Mouse (Mus musculus) left cerebral cortex, adult 2 months (tissue): Measurements from ENCODE around the gene Capzb. TPM values are rescaled to one million over a fixed set of nuclear protein-coding genes. Genes with fewer than 3 reads are reported as not detected.

ENCODE experiments used
- DNase-seq, 2 experiments: peaks; one replicate each; pipeline ENCODE4 v3.0.0; 2021 to 2022; ENCODE audit warnings: low spot score in 2 of 2, mixed read lengths in 1 of 2; ENCODE audit errors: extremely low spot score in 1 of 2
- H3K27ac ChIP-seq: fragments of 200-600 bp; 2 replicates; pipeline ENCODE4 v1.8.1; 2022
- H3K4me3 ChIP-seq: fragments of 200-600 bp; 2 replicates; pipeline ENCODE4 v1.8.1; 2022
- CTCF ChIP-seq: fragments of 200-600 bp; IDR thresholded peaks from 2 replicates; pipeline ENCODE4 v1.8.1; 2022; ENCODE audit warnings: antibody characterized with exemption, mild to moderate bottlenecking, moderate library complexity
- intact Hi-C: fragments of 180-260 bp; cut with DNase I; formaldehyde crosslinking; loops from one replicate; pipeline ENCODE4 v1.15.1; 2025
- total RNA-seq, 2 experiments: library from RNA; stranded (reverse); gene quantifications; 2 replicates each; pipeline ENCODE4 v1.2.3; 2021

Capzb gene
- total RNA-seq, 2 experiments from 2014 or later, result 306 to 324 TPM

- TF ChIP-seq CTCF, result no peak
- intact Hi-C loops, result no loop called here
- DNase-seq, result no peak
- H3K4me3 ChIP-seq, result no peak overlapping the region
- H3K27ac ChIP-seq, result no peak overlapping the region
These were observed 25.8 kb downstream of the Capzb start for GRCm38 (mm10) chr4:139218539-139218938.

- no peak overlapping the region for H3K27ac ChIP-seq
- intact Hi-C loops, result no loop called here
- DNase-seq, result no peak
- no peak overlapping the region for H3K4me3 ChIP-seq
- TF ChIP-seq CTCF, result no peak
These were observed 27.0 kb downstream of the Capzb start for GRCm38 (mm10) chr4:139219656-139220055.

- no peak overlapping the region for H3K4me3 ChIP-seq
- DNase-seq, result no peak
- TF ChIP-seq CTCF, result peak; percentile 64
- no peak overlapping the region for H3K27ac ChIP-seq
- intact Hi-C loops, result no loop called here
These were observed 28.3 kb downstream of the Capzb start for GRCm38 (mm10) chr4:139220978-139221377.

GRCm38 (mm10) chr4:139221837-139222236 lies 29.1 kb downstream of the Capzb start:
- intact Hi-C loops, result no loop called here
- no peak for TF ChIP-seq CTCF
- no peak overlapping the region for H3K4me3 ChIP-seq
- no peak for DNase-seq
- no peak overlapping the region for H3K27ac ChIP-seq

- peak; percentile 15 for TF ChIP-seq CTCF
- DNase-seq, result no peak
- intact Hi-C loops, result no loop called here
- Histone ChIP-seq H3K4me3 (no peak overlapping the region), H3K27ac (peak overlapping the region; percentile 55)
These were observed 32.4 kb downstream of the Capzb start for GRCm38 (mm10) chr4:139225115-139225514.

GRCm38 (mm10) chr4:139225944-139226343 lies 33.2 kb downstream of the Capzb start:
- intact Hi-C loops, result no loop called here
- no peak for DNase-seq
- no peak for TF ChIP-seq CTCF
- H3K27ac ChIP-seq, result peak overlapping the region; percentile 36; the same call in 1 of the 2 replicates
- no peak overlapping the region for H3K4me3 ChIP-seq

- intact Hi-C loops, result no loop called here
- H3K4me3 ChIP-seq, result no peak overlapping the region
- 0 out of 2 replicates have a peak overlapping the region, but pooled peaks have one; percentile 13 for H3K27ac ChIP-seq
- DNase-seq, result no peak
- TF ChIP-seq CTCF, result no peak
These were observed 34.0 kb downstream of the Capzb start for GRCm38 (mm10) chr4:139226504-139227216.

- H3K4me3 ChIP-seq, result no peak overlapping the region
- DNase-seq, result no peak
- H3K27ac ChIP-seq, result no peak overlapping the region; the same call in 1 of the 2 replicates
- intact Hi-C loops, result no loop called here
- no peak for TF ChIP-seq CTCF
These were observed 35.2 kb downstream of the Capzb start for GRCm38 (mm10) chr4:139227923-139228322.

GRCm38 (mm10) chr4:139229271-139229670 lies 36.6 kb downstream of the Capzb start:
- H3K4me3 ChIP-seq, result no peak overlapping the region
- intact Hi-C loops, result no loop called here
- H3K27ac ChIP-seq, result no peak overlapping the region
- TF ChIP-seq CTCF, result no peak
- no peak for DNase-seq

GRCm38 (mm10) chr4:139230376-139231120 lies 37.8 kb downstream of the Capzb start:
- no peak for DNase-seq
- TF ChIP-seq CTCF, result no peak
- no peak overlapping the region for H3K4me3 ChIP-seq
- peak overlapping the region; percentile 38; the same call in 1 of the 2 replicates for H3K27ac ChIP-seq
- intact Hi-C loops, result no loop called here

GRCm38 (mm10) chr4:139231163-139231562 lies 38.5 kb downstream of the Capzb start:
- intact Hi-C loops, result no loop called here
- no peak for TF ChIP-seq CTCF
- Histone ChIP-seq H3K4me3 (no peak overlapping the region), H3K27ac (peak overlapping the region; percentile 38; the same call in 1 of the 2 replicates)
- no peak for DNase-seq

- peak; percentile 73 for TF ChIP-seq CTCF
- Histone ChIP-seq H3K4me3 (no peak overlapping the region), H3K27ac (peak overlapping the region; percentile 16)
- peak; percentile 41 to 47 for DNase-seq
- intact Hi-C loops, result no loop called here
These were observed 39.9 kb downstream of the Capzb start for GRCm38 (mm10) chr4:139232479-139233145.
